Comparison of ENCODE assay signal across 17 mouse cellular contexts in the genomic region with DNA sequence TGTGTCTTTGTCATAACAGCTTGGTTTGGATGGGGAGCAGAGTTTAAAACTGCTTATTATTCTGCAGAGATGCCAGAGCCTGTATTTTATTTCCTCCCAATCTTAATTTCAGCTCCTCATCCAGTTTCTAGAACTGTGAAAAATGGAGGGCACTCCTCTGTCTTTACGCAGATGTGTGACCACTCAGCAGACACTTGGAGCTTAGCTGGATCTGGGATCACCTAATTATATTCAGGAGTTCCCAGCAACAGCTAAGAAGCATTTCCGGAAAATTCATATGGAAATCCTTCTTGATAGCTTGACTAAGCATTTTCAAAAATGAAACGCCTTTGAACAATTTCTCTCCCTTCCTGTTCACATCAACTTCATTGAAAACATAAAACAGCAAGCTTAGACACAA.
"Had no signal": no experiment of that assay in that cellular context is flagged by ENCODE, and none has a peak within 500 bp of the region (broad histone marks: within the 10 kb centered on the region; RNA-seq: fewer than 3 reads in every experiment).

No protein-coding gene starts in this region.

- H3K36me3 ChIP-seq: liver, embryonic 13.5 days; liver, embryonic 15.5 days; midbrain, embryonic 13.5 days; midbrain, embryonic 15.5 days; neural tube, embryonic 12.5 days had no signal

- H3K4me2 ChIP-seq: liver, embryonic 11.5 days; liver, embryonic 13.5 days; liver, embryonic 15.5 days; midbrain, embryonic 11.5 days; midbrain, embryonic 13.5 days; midbrain, embryonic 15.5 days; neural tube, embryonic 12.5 days had no signal

- H3K4me1 ChIP-seq: liver, embryonic 13.5 days; liver, embryonic 15.5 days; megakaryocyte, embryonic 14.5 days; midbrain, embryonic 13.5 days; midbrain, embryonic 15.5 days; neural tube, embryonic 12.5 days had no signal

- H3K9me3 ChIP-seq: liver, embryonic 13.5 days; liver, embryonic 15.5 days; megakaryocyte, embryonic 14.5 days; midbrain, embryonic 13.5 days; midbrain, embryonic 15.5 days; neural tube, embryonic 12.5 days had no signal

- H3K9ac ChIP-seq: liver, embryonic 13.5 days; liver, embryonic 15.5 days; liver, postnatal 0 days; midbrain, embryonic 13.5 days; midbrain, embryonic 15.5 days; neural tube, embryonic 12.5 days had no signal

- H3K27ac ChIP-seq: liver, embryonic 13.5 days; liver, embryonic 15.5 days; macrophage; midbrain, embryonic 13.5 days; midbrain, embryonic 15.5 days; neural tube, embryonic 12.5 days had no signal

- ATAC-seq: liver, postnatal 0 days; midbrain, embryonic 13.5 days; midbrain, embryonic 15.5 days had no signal

- DNase-seq: liver, embryonic 13.5 days; liver, postnatal 0 days; lung, postnatal 36 days; right cerebral cortex, postnatal 25 days; right cerebral cortex, postnatal 4 days; spleen, adult 18-20 months; thymus, adult 18-20 months; thymus, postnatal 14 days; thymus, postnatal 36 days had no signal

- H3K4me3 ChIP-seq: liver, embryonic 13.5 days; liver, embryonic 15.5 days; megakaryocyte, embryonic 14.5 days; midbrain, embryonic 13.5 days; midbrain, embryonic 15.5 days; neural tube, embryonic 12.5 days had no signal

- H3K27me3 ChIP-seq: liver, embryonic 13.5 days; liver, embryonic 15.5 days; megakaryocyte, embryonic 14.5 days; midbrain, embryonic 13.5 days; midbrain, embryonic 15.5 days; neural tube, embryonic 12.5 days had no signal
